Mouse (Mus musculus): Measurements from ENCODE around the gene Zfp148.

GRCm38 (mm10) chr16:33383584-33383983, 2.9 kb downstream of the Zfp148 start:
- no peak for TF ChIP-seq CTCF (IDR thresholded peaks at IDR 0.05; ENCODE audit: borderline replicate concordance, insufficient read depth, low read depth, low read length)
- no peak for TF ChIP-seq POLR2A (IDR thresholded peaks at IDR 0.05; ENCODE audit: borderline replicate concordance, insufficient read depth, low read length)
